Mouse (Mus musculus) stomach, embryonic 15.5 days (tissue): ENCODE measurements around the gene Cela1. TPM values are rescaled to one million over a fixed set of nuclear protein-coding genes. Genes with fewer than 3 reads are reported as not detected.

Experiments used
- ATAC-seq: fragments of 200-750 bp; cut with Nextera tagmentation; 2 replicates; pipeline ENCODE4 v1.8.0; 2017; ENCODE audit warnings: low read depth, moderate number of reproducible peaks, moderate TSS enrichment; ENCODE audit not compliant: insufficient read depth, low FRiP score
- H3K27ac ChIP-seq: fragments of 300-500 bp; sonication (generic); 2 replicates; pipeline ENCODE4 v1.5.1; 2015; ENCODE audit warnings: mild to moderate bottlenecking, inconsistent platforms
- H3K27me3 ChIP-seq: fragments of 300-500 bp; sonication (generic); replicated peaks from 2 replicates; pipeline ENCODE4 v1.6.1; 2015; ENCODE audit warnings: inconsistent platforms
- H3K36me3 ChIP-seq: fragments of 300-500 bp; sonication (generic); 2 replicates; pipeline ENCODE4 v1.6.1; 2015; ENCODE audit warnings: inconsistent platforms
- H3K4me1 ChIP-seq: fragments of 300-500 bp; sonication (generic); 2 replicates; pipeline ENCODE4 v1.6.1; 2015; ENCODE audit warnings: inconsistent platforms
- H3K4me2 ChIP-seq: fragments of 300-500 bp; sonication (generic); 2 replicates; pipeline ENCODE4 v1.6.1; 2015; ENCODE audit warnings: mild to moderate bottlenecking, inconsistent platforms
- H3K4me3 ChIP-seq: fragments of 300-500 bp; sonication (generic); replicated peaks from 2 replicates; pipeline ENCODE4 v1.5.1; 2015; ENCODE audit warnings: inconsistent platforms
- H3K9ac ChIP-seq: fragments of 300-500 bp; sonication (generic); 2 replicates; pipeline ENCODE4 v1.6.1; 2015; ENCODE audit warnings: inconsistent platforms
- H3K9me3 ChIP-seq: fragments of 300-500 bp; sonication (generic); 2 replicates; pipeline ENCODE4 v1.6.1; 2016; ENCODE audit warnings: inconsistent platforms
- WGBS: fragments of 180-500 bp; shearing (Covaris S2); methylation state at CpG from one replicate; pipeline ENCODE4 v1.1.7; 2015; 5-methylcytosine and 5-hydroxymethylcytosine counted together
- polyA plus RNA-seq: library from polyadenylated mRNA; unstranded; fragments of >200 nt; fragmentation: Nextera tagmentation; extraction: Ambion mirVana; gene quantifications from 2 replicates; pipeline ENCODE4 v1.2.1, GENCODE M21; 2015

Gene Cela1
- polyA plus RNA-seq, 1 experiment from 2014 or later = 273 TPM

DNA sequence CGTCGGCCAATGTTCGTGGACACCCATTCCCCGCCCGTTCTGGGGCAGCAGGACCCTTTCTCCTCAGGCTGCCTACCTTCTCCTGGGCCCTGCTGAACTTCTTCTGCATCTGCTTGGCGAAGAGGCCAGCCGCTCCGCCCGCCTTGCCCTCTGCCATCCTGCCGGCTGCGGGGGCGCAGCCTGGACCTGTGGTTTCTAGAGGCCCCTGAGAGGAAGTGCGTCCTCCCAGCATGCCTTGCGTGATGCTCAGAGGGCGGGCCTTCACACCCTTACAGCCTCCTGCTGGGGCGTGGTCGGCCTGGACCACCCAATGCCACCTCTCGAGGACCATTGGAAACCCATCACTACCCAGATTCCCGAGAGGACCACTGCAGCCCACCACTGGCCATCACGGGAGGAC lies 18.4 kb downstream of the Cela1 start, which contains the start of gene Bin2:
TSS of gene Bin2 (minus strand) at position 217 of the 400 bp plus-strand sequence.
- Histone ChIP-seq H3K36me3 (no peaks in the 10 kb centered on the region), H3K27me3 (no peaks in the 10 kb centered on the region), H3K9ac (no peak within 1 kb of the TSS), H3K4me3 (no peak within 1 kb of the TSS; the same call in 1 of the 2 replicates), H3K4me1 (peaks cover 10% of the 10 kb centered on the region), H3K9me3 (no peaks in the 10 kb centered on the region), H3K4me2 (no peak within 1 kb of the TSS), H3K27ac (no peak within 1 kb of the TSS)
- no peak for ATAC-seq
- 82% methylated on average over 20 of the region's 20 CpGs for WGBS

DNA sequence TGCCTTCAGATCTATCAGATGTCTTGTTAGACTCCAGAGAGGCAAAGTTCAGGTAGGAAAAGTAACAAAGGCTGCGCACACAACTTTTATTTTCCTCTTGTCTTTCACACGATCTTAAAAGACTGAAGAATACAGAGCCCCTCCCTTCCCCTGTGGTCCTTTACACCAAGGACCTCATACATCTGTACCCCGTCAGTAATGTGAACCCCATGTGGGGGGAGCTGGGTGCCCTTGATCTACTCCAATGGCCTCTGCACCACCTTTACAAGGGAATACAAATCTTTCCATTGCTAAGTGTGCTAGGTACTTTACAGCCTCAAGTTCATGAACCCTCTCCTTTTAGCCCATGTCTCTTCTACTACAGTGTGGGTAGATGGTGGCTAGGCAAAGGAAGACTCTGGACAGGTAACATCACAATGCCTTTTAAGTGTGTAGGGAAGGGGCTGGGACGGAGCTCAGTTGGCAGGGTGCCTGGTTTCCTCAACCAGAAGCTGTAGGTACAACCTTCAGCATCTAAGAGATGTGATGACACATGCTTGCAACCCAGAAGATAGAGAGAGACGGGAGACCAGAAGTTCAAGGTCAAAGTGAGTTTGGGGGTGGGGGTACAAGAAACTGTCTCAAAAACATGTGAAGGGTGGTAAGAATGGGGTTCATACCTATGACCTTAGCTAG lies 19.7 kb downstream of the Cela1 start:
- H3K4me3 ChIP-seq = no peak overlapping the region
- ATAC-seq = no peak
- H3K4me1 ChIP-seq = peaks cover 18% of the 10 kb centered on the region
- H3K4me2 ChIP-seq = 0 out of 2 replicates have a peak overlapping the region, but pooled peaks have one; percentile 12
- no peak overlapping the region for H3K9ac ChIP-seq
- H3K36me3 ChIP-seq = no peaks in the 10 kb centered on the region
- H3K9me3 ChIP-seq = no peaks in the 10 kb centered on the region
- no peak overlapping the region for H3K27ac ChIP-seq
- WGBS = 72% methylated on average over 5 of the region's 5 CpGs
- no peaks in the 10 kb centered on the region for H3K27me3 ChIP-seq

DNA sequence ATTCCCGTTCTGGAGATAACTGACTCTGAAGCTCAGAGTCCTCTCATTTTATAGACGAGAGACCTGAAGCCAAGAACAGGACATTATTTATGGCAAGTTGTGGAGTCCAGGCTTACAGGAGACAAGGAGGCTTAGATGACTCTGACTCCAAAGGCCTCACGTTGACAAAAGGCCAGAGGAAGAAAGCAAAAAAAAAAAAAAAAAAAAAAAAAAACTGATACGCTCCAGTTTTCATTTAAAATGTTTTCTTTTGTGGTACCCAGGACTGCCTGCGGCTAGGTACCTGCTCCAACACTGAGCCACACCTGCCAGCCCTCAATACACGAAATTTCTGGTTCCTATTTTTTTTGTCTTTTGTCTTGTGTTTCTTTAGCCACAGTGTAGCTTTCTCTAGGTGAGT lies 20.3 kb downstream of the Cela1 start:
- Histone ChIP-seq H3K9me3 (no peaks in the 10 kb centered on the region), H3K27me3 (no peaks in the 10 kb centered on the region), H3K4me1 (peaks cover 18% of the 10 kb centered on the region), H3K9ac (no peak overlapping the region), H3K27ac (no peak overlapping the region), H3K36me3 (no peaks in the 10 kb centered on the region), H3K4me3 (no peak overlapping the region), H3K4me2 (0 out of 2 replicates have a peak overlapping the region, but pooled peaks have one; percentile 12)
- no peak for ATAC-seq
- WGBS = 47% methylated on average over 6 of the region's 6 CpGs

DNA sequence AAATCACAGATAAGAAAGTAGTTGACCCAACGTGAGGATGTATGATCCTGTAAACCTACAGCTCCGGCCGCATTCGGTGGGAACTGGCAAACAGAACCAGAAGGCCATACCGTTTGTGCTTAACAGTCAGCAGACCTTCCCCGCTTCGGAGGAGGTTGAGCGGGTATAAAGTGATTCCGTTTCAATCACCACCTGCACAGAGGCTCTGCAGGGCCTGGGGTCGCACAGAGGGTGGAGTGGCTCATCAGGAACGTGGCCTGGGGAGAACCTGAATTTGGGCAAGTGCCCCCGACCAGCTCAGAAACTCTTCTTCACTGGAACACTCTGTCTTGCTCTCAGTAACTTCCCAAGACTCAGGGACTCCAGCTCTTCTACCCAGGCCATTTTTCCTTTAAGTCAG lies 20.9 kb downstream of the Cela1 start:
- H3K9ac ChIP-seq = no peak overlapping the region
- no peaks in the 10 kb centered on the region for H3K9me3 ChIP-seq
- H3K4me1 ChIP-seq = peaks cover 18% of the 10 kb centered on the region
- no peak for ATAC-seq
- whole genome bisulfite sequencing = 25% methylated on average over 12 of the region's 12 CpGs
- H3K36me3 ChIP-seq = no peaks in the 10 kb centered on the region
- H3K4me2 ChIP-seq = peak overlapping the region; percentile 9
- no peak overlapping the region for H3K4me3 ChIP-seq
- H3K27ac ChIP-seq = 0 out of 2 replicates have a peak overlapping the region, but pooled peaks have one; percentile 16
- no peaks in the 10 kb centered on the region for H3K27me3 ChIP-seq

DNA sequence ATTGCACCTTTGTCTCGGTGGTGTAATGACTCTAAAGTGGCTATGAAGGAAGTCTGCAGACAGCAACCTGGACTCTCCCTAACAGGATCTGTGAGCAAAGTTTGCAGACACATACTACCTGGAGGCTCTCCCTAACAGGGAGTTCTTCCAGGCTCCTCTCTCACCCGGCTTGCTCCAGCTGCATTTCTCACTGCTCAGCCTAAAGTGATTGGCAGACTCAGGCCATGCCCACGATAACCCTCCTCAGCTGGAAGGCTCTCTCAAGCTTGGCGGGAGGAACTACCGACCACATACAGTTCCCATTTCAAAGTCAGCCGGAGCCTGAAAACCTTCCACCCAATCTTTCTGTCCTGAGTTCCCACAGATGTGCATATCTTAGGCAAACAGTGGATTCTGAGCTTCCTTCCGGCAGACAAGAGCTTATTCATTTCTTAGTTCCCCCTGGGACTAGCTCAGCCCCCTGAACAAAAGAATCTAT lies 21.5 kb downstream of the Cela1 start:
- Histone ChIP-seq H3K27ac (peak overlapping the region; percentile 71), H3K9ac (no peak overlapping the region), H3K9me3 (no peaks in the 10 kb centered on the region), H3K4me1 (peaks cover 18% of the 10 kb centered on the region), H3K4me2 (peak overlapping the region; percentile 9; the same call in 1 of the 2 replicates), H3K27me3 (no peaks in the 10 kb centered on the region), H3K4me3 (no peak overlapping the region), H3K36me3 (no peaks in the 10 kb centered on the region)
- 0 out of 2 replicates have a peak, but pooled peaks have one; percentile 29 for ATAC-seq
- 8% methylated on average over 7 of the region's 7 CpGs for WGBS

DNA sequence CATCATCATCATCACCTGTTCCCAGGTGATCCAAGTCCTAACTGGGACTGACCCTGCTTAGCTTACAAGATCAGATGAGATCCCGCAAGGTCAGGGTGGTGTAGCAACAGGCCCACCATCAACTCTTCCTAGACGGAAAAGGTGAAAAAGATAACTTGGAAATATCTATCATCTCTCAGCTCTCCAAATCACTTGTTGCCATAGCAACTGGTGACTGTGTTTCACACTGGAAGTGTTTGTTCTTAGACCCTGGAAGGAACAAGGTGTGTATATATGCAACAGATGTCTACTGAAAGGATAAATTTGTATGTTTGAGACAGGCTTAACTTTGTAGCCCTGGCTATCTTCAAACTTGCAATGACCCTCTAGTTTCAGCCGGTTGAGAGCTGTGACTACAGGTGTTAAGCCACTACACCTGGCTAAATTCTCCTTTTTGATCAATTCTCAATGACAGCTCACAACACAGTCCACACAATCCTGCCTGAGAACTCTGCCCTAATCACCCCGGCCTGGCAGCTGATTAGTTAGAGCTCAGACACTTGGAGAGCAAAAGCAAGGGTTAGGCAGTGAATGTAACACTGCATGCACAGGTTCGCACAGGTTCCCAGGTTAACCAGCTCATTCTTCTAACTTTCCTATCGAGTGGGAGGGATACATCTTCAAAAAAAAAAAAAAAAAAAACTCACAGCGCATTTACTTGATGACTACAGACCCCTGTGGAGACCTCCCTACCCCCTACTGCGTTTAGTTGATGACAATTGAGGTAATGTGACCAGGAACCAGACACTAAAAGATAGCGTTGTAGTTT lies 22.1 kb downstream of the Cela1 start:
- no peak for ATAC-seq
- H3K9me3 ChIP-seq = no peaks in the 10 kb centered on the region
- no peak overlapping the region for H3K4me3 ChIP-seq
- H3K27me3 ChIP-seq = no peaks in the 10 kb centered on the region
- no peaks in the 10 kb centered on the region for H3K36me3 ChIP-seq
- no peak overlapping the region for H3K9ac ChIP-seq
- no peak overlapping the region; the same call in 1 of the 2 replicates for H3K4me2 ChIP-seq
- H3K27ac ChIP-seq = peak overlapping the region; percentile 71; the same call in 1 of the 2 replicates
- 28% methylated on average over 9 of the region's 9 CpGs for WGBS
- peaks cover 18% of the 10 kb centered on the region for H3K4me1 ChIP-seq

DNA sequence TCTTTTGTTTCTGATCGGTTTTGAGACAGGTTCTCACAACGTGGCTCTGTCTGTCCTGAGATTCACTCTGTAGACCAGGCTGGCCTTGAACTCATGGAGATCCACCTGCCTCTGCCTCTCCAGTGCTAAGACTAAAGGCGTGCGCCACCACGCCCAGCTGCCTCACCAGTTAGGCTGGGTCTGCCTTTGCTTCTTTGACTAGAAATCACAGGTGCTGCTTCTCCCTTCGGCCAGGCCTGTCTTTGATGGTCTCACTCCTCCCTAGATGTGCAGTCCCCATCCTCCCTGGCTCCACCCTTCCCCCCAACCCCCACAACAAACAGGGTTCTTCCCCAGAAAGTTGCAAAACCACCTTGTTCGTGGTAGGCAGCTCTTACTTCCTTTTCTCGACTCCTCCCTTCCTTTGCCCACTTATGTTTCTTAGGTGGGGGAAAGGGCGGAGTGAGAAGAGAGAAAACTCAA lies 22.9 kb downstream of the Cela1 start:
- Histone ChIP-seq H3K27ac (no peak overlapping the region), H3K4me1 (peaks cover 18% of the 10 kb centered on the region), H3K36me3 (no peaks in the 10 kb centered on the region), H3K9ac (no peak overlapping the region), H3K9me3 (no peaks in the 10 kb centered on the region), H3K27me3 (no peaks in the 10 kb centered on the region), H3K4me3 (no peak overlapping the region), H3K4me2 (no peak overlapping the region)
- ATAC-seq = no peak
- 73% methylated on average over 9 of the region's 9 CpGs for WGBS

DNA sequence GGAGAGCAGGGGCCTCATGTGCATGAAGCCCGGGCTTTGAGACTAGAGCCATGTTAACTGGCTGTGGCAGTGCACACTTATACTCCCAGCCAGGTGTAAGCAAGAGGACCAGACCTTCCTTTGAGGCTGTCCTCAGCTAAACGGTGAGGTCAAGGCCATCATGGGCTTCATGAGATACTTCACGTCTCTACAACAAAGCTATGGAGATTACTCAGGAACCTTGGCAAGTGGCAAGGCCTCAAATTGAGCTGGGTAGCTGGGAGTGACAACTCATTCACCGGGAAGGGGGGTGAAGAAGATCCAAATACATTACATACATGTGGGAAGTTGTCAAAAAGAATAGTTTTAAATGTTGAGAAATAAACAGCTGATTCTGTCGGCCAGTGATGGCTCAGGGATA lies 26.9 kb downstream of the Cela1 start:
- peaks cover 8% of the 10 kb centered on the region; the same call in 1 of the 2 replicates for H3K4me1 ChIP-seq
- no peak for ATAC-seq
- 88% methylated on average over 5 of the region's 5 CpGs for WGBS
- H3K9ac ChIP-seq = no peak overlapping the region
- no peak overlapping the region for H3K27ac ChIP-seq
- H3K4me2 ChIP-seq = no peak overlapping the region
- no peaks in the 10 kb centered on the region for H3K9me3 ChIP-seq
- H3K36me3 ChIP-seq = no peaks in the 10 kb centered on the region
- no peak overlapping the region for H3K4me3 ChIP-seq
- H3K27me3 ChIP-seq = no peaks in the 10 kb centered on the region

DNA sequence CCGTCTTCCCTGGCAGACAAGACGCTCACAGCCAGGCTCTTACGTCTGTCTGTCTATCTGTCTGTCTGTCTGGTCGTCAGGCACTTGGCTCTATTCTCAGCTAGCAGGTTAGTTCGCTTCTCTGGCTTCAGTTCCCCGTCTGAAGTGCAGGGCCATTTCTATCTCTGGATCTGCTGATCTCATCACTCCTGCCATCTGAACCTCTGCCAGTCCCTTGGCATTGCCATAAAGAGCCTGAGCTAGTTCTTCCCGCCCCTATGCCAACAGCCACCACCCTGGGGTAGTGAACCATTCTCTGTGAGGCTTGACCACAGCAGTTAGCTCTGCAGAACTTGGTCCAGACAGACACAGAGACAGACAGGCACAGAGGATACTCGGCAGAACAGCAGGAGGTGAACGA lies 27.4 kb downstream of the Cela1 start:
- Histone ChIP-seq H3K4me3 (no peak overlapping the region), H3K36me3 (no peaks in the 10 kb centered on the region), H3K27ac (no peak overlapping the region), H3K4me1 (peaks cover 8% of the 10 kb centered on the region; the same call in 1 of the 2 replicates), H3K27me3 (no peaks in the 10 kb centered on the region), H3K4me2 (no peak overlapping the region), H3K9ac (no peak overlapping the region), H3K9me3 (no peaks in the 10 kb centered on the region)
- ATAC-seq = no peak
- 78% methylated on average over 9 of the region's 9 CpGs for WGBS

DNA sequence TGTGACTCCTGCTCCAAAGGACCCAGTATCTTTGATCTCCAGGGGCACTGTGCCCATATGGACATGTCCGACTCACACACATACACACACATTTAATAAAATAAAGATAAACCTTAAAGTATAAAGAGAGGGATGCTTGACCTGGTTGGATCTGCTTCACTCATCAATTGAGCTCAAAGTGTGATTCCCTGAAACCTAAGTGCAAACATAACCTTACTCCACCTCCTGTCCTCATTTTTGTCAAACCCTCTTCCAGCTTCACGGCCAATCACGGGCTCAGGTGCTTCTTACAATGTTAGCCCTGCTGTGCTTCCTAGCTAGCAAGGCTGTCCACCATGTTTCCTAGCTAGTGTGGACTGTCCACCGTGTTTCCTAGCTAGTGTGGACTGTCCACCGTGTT lies 32.5 kb downstream of the Cela1 start:
- Histone ChIP-seq H3K36me3 (no peaks in the 10 kb centered on the region), H3K9me3 (no peaks in the 10 kb centered on the region), H3K9ac (no peak overlapping the region), H3K4me2 (no peak overlapping the region), H3K4me3 (no peak overlapping the region), H3K27ac (no peak overlapping the region), H3K27me3 (no peaks in the 10 kb centered on the region), H3K4me1 (no peaks in the 10 kb centered on the region)
- WGBS = 81% methylated on average over 5 of the region's 5 CpGs
- no peak for ATAC-seq

DNA sequence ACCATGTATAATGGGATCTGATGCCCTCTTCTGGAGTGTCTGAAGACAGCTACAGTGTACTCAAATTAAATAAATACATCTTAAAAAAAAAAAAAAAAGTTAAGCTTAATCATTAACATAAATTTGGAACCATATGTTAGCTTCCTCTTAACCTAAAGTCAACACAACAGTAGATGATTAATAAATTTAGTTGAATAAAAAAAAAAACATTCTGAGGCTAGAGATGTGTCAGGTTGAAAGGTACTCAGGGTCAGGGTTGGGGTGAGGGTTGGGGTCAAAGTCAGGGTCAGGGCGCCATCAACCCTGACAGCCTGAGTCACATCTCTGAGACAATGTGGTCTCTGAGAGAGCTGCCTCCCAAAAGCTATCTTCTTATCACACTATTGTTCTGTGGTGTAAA lies 33.5 kb downstream of the Cela1 start:
- WGBS = 75% methylated on average over 1 of the region's 1 CpGs
- H3K27me3 ChIP-seq = no peaks in the 10 kb centered on the region
- H3K4me2 ChIP-seq = no peak overlapping the region
- ATAC-seq = no peak
- no peak overlapping the region for H3K4me3 ChIP-seq
- no peaks in the 10 kb centered on the region for H3K36me3 ChIP-seq
- H3K27ac ChIP-seq = no peak overlapping the region
- H3K4me1 ChIP-seq = no peaks in the 10 kb centered on the region
- H3K9ac ChIP-seq = no peak overlapping the region
- H3K9me3 ChIP-seq = no peaks in the 10 kb centered on the region

DNA sequence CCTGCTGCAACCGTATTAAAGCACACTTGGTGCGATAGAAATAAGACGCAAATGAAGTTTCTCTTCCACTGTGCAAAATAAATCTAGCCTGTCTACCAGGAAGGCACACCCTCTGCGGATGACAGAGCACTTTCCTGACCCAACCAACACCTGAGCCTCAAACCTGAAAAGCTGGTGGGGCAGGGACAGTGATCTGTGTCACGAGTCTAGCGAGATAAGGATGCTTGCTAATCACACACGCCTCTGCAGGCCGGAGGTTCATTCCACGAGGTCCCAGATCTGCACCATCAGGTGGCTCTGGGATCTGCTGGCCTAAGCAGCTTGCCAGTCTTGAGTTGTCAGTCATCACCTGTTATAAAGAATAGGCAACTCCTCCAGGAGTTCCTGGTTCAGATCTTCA lies 36.1 kb downstream of the Cela1 start:
- Histone ChIP-seq H3K4me2 (no peak overlapping the region), H3K27me3 (no peaks in the 10 kb centered on the region), H3K27ac (no peak overlapping the region), H3K4me1 (no peaks in the 10 kb centered on the region), H3K9me3 (no peaks in the 10 kb centered on the region), H3K9ac (no peak overlapping the region), H3K36me3 (no peaks in the 10 kb centered on the region), H3K4me3 (no peak overlapping the region)
- 57% methylated on average over 9 of the region's 9 CpGs for WGBS
- peak; percentile 53; the same call in 1 of the 2 replicates for ATAC-seq
